8 mouse cellular contexts compared by ENCODE assay signal in genomic region chr7:75780812-75781211, GRCm38 (mm10).
DNase-seq lines count a peak whose midpoint lies in the region; ATAC-seq and TF ChIP-seq lines count a peak whose summit lies in the region.

No protein-coding gene starts in this region.

- no peaks in the 10 kb centered on the region for H3K9me3 ChIP-seq in kidney, embryonic 14.5 days (ENCODE audit: control insufficient read depth, low read length)
- 0 out of 2 replicates have a peak, but pooled peaks cover 2% of the 10 kb centered on the region for H3K9me3 ChIP-seq in ES-E14 (ENCODE audit: control insufficient read depth, insufficient read depth, low read depth, low read length)
- H3K9me3 ChIP-seq in heart, embryonic 16.5 days (replicated peaks; ENCODE audit: control insufficient read depth, low read length) = no peaks in the 10 kb centered on the region

- WGBS in kidney, embryonic 14.5 days = 7% methylated on average over 4 of the region's 5 CpGs
- WGBS in heart, embryonic 16.5 days = 11% methylated on average over 2 of the region's 5 CpGs
- WGBS in macrophage (ENCODE audit: missing documents) = 9% methylated on average over 1 of the region's 5 CpGs

- H3K4me2 ChIP-seq in kidney, embryonic 14.5 days (replicated peaks; ENCODE audit: low read depth, low read length) = peak overlapping the region; percentile 58
- H3K4me2 ChIP-seq in heart, embryonic 16.5 days (ENCODE audit: low read depth, low read length) = peak overlapping the region; percentile 59

- H3K27ac ChIP-seq in kidney, embryonic 14.5 days (ENCODE audit: low read depth, low read length) = no peak overlapping the region
- no peak overlapping the region for H3K27ac ChIP-seq in ES-E14 (ENCODE audit: insufficient read depth, low read depth, low read length, poor library complexity, severe bottlenecking)
- peak overlapping the region; percentile 69 for H3K27ac ChIP-seq in heart, embryonic 16.5 days (ENCODE audit: low read length)
- H3K27ac ChIP-seq in macrophage = no peak overlapping the region

- no peak for ATAC-seq in kidney, embryonic 14.5 days (ENCODE audit: low FRiP score, low TSS enrichment)
- no peak for ATAC-seq in heart, embryonic 16.5 days (replicated peaks; ENCODE audit: extremely low read depth, insufficient read depth, low FRiP score)
- no peak for ATAC-seq in frontal cortex, adult (ENCODE audit: low TSS enrichment)

- peaks cover 2% of the 10 kb centered on the region for H3K4me1 ChIP-seq in kidney, embryonic 14.5 days (ENCODE audit: control insufficient read depth, insufficient read depth, low read length)
- H3K4me1 ChIP-seq in ES-E14 (ENCODE audit: control insufficient read depth in 2 of 2, insufficient read depth in 2 of 2, low read length in 2 of 2, poor library complexity in 1 of 2) = peaks cover 0 to 4% of the 10 kb centered on the region in 2 experiments; a peak in 1 of 4 replicates
- H3K4me1 ChIP-seq in heart, embryonic 16.5 days (ENCODE audit: control insufficient read depth, insufficient read depth, low read length) = peaks cover 9% of the 10 kb centered on the region

- no peaks in the 10 kb centered on the region for H3K27me3 ChIP-seq in kidney, embryonic 14.5 days (ENCODE audit: control insufficient read depth, insufficient read depth, low read length)
- no peaks in the 10 kb centered on the region for H3K27me3 ChIP-seq in heart, embryonic 16.5 days (ENCODE audit: control insufficient read depth, insufficient read depth, low read length)

- peak overlapping the region; percentile 66; the same call in 1 of the 2 replicates for H3K9ac ChIP-seq in kidney, embryonic 14.5 days (ENCODE audit: low read depth, low read length)
- peak overlapping the region; percentile 89; the same call in 1 of the 2 replicates for H3K9ac ChIP-seq in ES-E14 (ENCODE audit: insufficient read depth, low read depth, low read length, poor library complexity, severe bottlenecking)
- peak overlapping the region; percentile 69 for H3K9ac ChIP-seq in heart, embryonic 16.5 days (ENCODE audit: low read length)

- H3K4me3 ChIP-seq in kidney, embryonic 14.5 days (ENCODE audit: low read length) = peak overlapping the region; percentile 59
- peak overlapping the region; percentile 77 to 88 for H3K4me3 ChIP-seq in ES-E14 (ENCODE audit: insufficient read depth in 1 of 2, low read depth in 1 of 2, low read length in 2 of 2, poor library complexity in 1 of 2, severe bottlenecking in 1 of 2)
- H3K4me3 ChIP-seq in heart, embryonic 16.5 days (ENCODE audit: low read length) = peak overlapping the region; percentile 62
- H3K4me3 ChIP-seq in macrophage (ENCODE audit: inconsistent target) = peak overlapping the region; percentile 60; the same call in 1 of the 2 replicates

- H3K36me3 ChIP-seq in kidney, embryonic 14.5 days (ENCODE audit: control insufficient read depth, insufficient read depth, low read length) = peaks cover 28% of the 10 kb centered on the region
- H3K36me3 ChIP-seq in ES-E14 (ENCODE audit: control insufficient read depth, insufficient read depth, low read length, poor library complexity, severe bottlenecking) = peaks cover 45% of the 10 kb centered on the region
- peaks cover 34% of the 10 kb centered on the region for H3K36me3 ChIP-seq in heart, embryonic 16.5 days (ENCODE audit: control insufficient read depth, insufficient read depth)
- H3K36me3 ChIP-seq in macrophage (ENCODE audit: inconsistent target) = peaks cover 47% of the 10 kb centered on the region

- in situ Hi-C loops in ES-E14 (cut with MboI; ENCODE audit: low sequenced_read_pairs in 2 of 2, unreplicated experiment in 2 of 2) = no loop called here

- H3K79me2 ChIP-seq in macrophage (ENCODE audit: inconsistent target) = peaks cover 25% of the 10 kb centered on the region; the same call in 1 of the 2 replicates

- no peak for DNase-seq in kidney, postnatal 4 days
- no peak for DNase-seq in ES-E14 (ENCODE audit: low read depth, low spot score)
- DNase-seq in cerebellum, postnatal 25 days = no peak
- DNase-seq in frontal cortex, postnatal 14 days (ENCODE audit: low spot score in 2 of 2) = no peak

TF ChIP-seq in ES-E14, 5 proteins besides CTCF, POLR2A, EP300 and RAD21:
- TF ChIP-seq ZC3H11A (IDR thresholded peaks at IDR 0.05; ENCODE audit: borderline replicate concordance, low read depth, low read length) (no peak), MAFK (IDR thresholded peaks at IDR 0.05; ENCODE audit: insufficient read depth, low read depth, low read length) (no peak), HCFC1 (IDR thresholded peaks at IDR 0.05; ENCODE audit: borderline replicate concordance, insufficient read depth, low read length) (no peak), ZNF384 (IDR thresholded peaks at IDR 0.05; ENCODE audit: low read depth, low read length) (no peak), CHD2 (IDR thresholded peaks at IDR 0.05; ENCODE audit: low read depth, low read length) (no peak)
